Mouse (Mus musculus): ENCODE data around the gene Hist1h4d.
A peak's percentile ranks its signal among the peaks of the same experiment; 100 is the strongest.
"Not testable (repeated sequence)": the region's sequence is repeated elsewhere in the genome, so short reads cannot be mapped to it uniquely, and the experiment has no call there.

Gene Hist1h4d

DNA sequence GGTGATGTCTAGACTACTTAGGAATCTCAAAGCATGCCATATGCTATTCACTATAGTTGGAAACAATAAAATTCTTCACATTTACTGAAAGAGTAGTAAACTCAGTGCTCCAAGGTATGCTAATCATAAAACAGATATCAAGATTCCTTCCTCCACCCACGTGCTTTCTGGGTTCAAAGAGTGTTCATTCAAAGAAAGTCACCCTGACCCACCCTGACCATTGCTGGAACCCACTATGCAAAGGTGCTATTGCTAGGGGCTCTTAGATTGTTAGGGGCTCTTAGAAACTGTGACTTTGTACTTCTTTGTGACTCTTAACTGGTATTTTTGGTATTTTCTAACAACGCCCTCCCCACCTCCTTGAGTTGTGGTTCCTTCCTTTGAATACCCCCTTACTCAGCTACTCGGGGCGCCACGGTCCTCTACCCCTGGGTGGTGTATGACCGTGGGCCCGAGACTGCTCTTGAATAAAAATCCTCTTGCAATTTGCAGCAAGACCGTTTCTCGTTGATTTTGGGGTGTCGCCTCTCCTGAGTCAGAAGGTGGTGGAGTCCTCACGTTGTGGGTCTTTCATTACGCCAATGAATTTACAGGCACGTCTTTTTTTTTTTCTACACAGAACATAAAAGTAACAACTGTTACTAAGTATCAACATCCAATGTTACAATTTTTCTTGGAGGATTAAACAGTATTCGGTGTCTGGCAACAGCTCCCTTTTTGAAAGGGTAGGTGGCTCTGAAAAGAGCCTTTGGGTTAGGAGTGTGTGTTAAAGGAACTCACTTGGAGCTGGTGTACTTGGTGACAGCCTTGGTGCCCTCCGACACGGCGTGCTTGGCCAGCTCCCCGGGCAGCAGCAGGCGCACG is 8.1 kb upstream of the Hist1h4d start:
- DNase-seq, result not testable (repeated sequence)

DNA sequence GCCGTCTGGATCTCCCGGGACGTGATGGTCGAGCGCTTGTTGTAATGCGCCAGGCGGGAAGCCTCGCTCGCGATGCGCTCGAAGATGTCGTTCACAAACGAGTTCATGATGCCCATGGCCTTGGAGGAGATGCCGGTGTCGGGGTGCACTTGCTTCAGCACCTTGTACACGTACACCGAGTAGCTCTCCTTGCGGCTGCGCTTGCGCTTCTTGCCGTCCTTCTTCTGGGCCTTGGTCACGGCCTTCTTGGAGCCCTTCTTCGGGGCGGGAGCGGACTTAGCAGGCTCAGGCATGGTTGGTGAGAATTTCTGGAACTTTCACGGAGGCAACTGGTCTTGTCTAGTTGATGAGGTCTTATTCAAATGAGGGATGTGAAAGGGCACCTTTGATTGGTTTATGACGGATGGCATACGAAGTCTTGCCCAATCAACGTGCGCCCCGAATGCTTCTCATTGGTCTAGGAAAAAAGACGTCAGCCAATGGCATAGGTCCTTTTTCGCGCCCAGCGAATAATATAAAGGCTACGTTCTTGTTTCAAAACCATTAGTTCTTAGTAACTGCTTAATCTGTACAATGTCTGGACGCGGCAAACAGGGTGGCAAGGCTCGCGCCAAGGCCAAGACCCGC is 7.4 kb upstream of the Hist1h4d start, which contains the start of the genes Hist1h2bf and Hist1h2ad:
TSS of gene Hist1h2bf (minus strand) at position 299 of the 627 bp plus-strand sequence.
TSS of gene Hist1h2ad (plus strand) at position 484 of the 627 bp plus-strand sequence.
- peak; percentile 93 for DNase-seq

DNA sequence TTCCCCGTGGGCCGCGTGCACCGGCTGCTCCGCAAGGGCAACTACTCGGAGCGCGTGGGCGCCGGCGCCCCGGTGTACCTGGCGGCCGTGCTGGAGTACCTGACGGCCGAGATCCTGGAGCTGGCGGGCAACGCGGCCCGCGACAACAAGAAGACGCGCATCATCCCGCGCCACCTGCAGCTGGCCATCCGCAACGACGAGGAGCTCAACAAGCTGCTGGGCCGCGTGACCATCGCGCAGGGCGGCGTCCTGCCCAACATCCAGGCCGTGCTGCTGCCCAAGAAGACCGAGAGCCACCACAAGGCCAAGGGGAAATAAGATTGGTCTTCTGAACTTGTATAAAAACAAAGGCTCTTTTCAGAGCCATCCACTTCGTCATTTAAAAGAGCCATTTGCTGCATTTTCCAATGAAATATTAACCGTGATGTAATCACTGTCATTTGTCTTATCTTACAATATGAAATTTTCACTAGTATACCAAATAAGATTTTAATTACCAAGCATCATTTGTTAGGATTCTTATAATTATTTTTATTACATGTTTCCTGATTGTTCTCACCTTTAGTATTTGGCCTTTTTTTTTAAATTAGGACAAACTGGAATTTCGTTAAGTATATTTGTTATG is 6.7 kb upstream of the Hist1h4d start:
- not testable (repeated sequence) for DNase-seq

DNA sequence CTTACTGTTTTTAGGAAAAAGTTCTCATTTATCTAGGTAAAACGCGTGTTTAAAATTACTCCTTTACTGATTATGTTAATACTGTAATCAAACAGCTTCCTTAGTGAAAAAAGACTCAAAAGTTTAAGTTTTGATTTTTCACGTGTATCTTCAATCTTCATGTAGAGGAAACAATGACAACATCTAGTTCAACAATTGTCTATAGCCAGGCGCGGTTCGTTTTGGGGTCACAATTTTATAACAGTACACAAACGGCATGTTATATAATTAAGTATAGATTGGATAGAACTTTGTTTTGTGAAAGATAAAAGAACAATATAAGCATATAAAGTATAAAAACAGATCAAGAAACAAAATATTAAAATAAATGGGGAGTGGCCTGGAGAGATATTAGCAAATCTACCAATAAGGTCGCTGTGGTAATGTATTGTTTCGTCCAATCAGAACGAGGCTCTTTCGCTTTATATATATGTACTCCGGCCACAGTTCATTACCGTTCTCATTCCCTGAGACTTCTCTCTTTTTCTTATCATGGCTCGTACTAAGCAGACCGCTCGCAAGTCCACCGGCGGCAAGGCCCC is 6.0 kb upstream of the Hist1h4d start, which contains the start of gene Hist1h3d:
TSS of gene Hist1h3d (plus strand) at position 493 of the 581 bp plus-strand sequence.
- no peak for DNase-seq

DNA sequence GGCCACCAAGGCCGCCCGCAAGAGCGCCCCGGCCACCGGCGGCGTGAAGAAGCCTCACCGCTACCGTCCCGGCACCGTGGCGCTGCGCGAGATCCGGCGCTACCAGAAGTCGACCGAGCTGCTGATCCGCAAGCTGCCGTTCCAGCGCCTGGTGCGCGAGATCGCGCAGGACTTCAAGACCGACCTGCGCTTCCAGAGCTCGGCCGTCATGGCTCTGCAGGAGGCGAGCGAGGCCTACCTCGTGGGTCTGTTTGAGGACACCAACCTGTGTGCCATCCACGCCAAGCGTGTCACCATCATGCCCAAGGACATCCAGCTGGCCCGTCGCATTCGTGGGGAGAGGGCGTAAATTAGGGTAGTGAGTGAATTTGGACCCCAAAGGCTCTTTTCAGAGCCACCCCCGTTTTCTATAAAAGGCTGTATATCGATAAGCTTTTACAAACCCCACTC is 5.5 kb upstream of the Hist1h4d start:
- not testable (repeated sequence) for DNase-seq

DNA sequence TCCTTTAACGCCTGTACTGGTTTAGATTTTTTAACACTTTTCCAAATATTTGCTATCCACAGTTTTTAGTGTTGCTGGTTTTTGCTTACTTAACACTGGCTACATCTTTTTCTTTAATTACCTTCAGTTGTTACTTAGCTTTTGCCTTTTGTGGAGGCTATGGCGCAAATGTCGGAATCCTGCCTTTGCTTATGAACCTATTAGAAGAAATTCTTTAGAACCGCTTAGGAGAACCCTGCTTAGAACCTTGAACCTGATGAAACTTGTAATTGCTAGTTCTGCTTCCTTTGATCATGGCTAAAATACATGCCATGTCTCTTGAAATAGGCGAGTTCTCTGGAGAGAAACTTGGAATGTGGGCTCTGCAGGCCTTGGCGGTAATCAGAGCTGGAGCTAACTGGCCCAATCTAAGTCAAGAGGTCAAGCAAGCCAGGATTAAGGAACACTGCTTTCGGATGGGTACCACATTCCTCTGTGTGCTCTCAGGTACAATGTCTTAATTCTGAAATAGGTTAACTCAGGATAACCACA is 5.0 kb upstream of the Hist1h4d start:
- DNase-seq, result no peak

DNA sequence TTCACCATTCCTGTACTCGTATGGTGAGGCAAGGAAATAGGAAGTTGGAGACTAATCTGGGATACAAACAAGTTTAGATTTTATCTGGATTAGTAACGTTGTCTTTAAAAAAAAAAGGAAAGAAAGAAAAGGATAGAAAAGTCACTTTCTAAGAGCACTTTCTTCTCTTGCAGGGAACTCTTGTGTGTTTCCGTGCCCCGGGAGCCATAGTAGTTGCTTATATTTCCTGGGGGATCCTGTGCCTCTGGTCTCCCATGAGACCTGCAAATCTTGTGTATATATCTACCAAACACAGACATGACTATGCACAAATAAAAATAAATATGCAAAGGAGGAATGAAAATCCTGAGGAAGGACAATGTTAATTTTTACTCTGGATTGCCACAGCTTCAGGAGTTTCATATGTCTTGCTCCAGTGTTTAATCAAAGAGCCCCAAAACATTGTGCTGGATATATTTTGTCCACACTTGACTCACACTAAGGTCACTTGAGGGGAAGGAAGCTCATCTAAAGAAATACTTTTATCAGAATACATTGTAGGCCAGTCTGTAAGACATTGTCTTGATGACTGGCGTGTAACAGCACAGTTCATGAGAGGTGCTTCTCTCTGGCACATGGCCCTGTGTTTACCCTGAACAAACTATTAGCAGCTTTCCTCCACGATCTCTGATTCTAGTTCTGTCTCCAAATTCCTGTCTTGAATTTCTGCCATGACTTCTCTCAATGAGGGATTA is 4.3 kb upstream of the Hist1h4d start:
- DNase-seq, result no peak

DNA sequence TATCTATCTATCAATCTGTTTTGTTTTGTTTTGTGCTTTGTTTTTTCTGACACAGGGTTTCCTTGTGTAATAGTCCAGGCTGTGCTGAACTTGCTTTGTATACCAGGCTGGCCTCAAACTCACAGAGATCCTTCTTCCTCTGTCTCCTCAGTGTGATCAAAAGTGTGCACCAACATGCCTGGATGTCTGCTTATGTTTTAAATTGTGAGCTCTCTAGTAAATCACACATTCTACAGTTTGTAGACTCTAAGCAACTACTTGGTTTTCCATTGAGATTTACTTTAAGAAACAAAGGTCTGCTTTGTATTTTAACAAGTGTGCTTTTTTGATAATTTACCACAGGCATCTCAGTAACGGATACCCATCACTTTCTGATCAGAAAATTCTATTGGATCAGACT is 3.6 kb upstream of the Hist1h4d start:
- no peak for DNase-seq

DNA sequence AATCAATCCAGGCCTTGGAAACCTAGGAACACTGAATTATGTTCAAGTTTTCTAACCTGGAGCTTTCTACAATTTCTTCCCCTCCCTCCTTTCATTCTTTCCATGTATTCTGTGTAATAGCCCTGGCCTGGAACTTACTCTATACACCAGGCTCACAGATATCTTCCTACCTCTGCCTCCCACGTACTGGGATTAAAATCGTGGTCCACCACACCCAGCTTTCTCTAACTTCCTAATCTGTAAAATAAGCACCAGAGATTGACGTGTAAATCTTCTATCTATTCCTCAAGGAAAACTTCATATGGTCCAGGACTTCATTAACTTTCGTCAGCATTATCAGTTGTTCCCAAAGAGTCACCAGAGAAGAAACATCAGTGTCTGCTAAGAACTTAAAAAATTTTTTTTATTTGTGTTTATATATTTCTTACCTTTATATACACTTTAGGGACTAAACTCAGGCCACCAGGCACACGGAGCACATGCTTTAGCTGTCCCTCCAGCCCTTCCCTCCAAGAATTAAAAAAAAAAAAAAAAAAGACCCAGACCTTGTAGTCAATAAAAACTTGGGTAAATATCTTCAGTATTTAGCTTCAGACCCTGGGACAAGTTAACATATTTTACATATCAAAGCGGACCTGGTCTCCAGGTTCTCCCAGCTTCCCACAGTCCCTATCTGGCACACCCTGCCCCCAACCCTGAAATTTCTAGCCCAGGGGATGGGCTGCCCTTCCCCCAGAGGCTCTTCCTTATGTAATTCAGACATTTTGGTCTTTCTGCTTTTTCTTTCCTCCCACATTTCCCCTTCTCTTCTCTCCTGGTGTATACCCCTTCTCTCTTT is 1.0 kb downstream of the Hist1h4d start:
- DNase-seq, result no peak

DNA sequence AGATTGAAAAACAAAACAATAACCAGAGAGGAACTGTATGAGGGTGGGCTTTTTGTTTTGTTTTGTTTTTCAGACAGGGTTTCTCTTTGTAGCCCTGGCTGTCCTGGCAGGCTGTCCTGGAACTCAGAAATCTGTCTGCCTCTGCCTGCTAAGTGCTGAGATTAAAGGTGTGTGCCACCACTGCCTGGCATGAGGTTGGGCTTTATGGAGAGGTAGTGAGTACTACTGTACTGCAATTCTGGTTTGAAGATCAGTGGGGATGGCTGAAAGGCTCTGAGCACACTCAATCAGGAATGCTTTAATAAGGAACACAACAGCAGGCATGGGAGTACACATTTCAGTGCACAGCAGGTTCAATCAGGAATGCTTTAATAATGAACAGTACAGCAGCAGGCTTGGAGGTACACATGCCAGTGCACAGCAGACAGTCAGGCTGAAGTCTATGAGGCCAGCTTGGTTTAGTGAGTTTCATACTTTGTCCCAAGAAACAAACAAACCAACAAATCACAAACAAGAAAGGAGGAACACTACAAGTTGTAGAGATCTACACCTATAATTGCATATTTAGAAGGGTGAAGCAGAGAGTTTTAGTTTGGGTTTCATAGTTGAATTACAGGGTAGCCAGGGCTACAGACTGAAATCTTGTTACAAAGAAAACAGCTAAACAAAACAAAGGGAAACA is 2.1 kb downstream of the Hist1h4d start:
- no peak for DNase-seq

DNA sequence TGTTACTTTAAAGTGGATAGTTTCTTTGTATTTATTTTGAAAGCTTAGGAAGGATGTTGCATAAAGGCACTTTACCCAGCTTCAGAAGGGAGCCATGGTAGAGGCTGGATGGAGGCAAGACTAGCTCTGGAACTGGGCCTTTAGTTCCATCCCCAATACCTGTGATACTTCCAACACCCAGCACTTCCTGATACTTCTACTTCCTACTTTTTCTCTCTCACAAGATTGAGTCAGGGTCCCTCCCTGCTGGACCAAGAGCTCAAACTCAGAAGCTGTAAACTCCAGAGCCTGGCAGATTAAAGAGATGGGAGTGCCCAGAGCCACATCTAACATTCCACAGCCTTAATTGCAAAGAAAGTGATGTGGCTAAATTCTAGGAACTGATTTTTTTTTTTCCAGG is 2.9 kb downstream of the Hist1h4d start:
- no peak for DNase-seq

DNA sequence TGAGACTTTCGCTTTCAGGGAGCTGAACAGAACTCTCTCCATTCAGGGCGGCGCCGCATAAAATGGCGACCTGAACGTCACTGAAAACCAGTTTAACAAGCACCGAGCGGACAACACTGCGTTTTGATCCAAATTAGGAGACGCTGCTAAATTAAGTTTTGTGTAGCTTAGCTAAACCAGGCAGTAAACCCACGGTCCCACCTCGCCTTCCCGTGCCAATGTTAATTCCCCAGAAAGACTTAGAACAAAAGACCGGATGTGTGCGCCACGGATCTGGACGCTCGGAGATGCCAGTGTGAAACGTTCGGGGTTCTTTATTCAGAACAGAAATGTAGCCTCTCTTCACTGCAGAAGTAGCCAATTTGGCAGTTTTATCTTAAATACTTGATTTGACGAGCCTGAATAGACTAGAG is 3.6 kb downstream of the Hist1h4d start:
- peak; percentile 81 for DNase-seq

DNA sequence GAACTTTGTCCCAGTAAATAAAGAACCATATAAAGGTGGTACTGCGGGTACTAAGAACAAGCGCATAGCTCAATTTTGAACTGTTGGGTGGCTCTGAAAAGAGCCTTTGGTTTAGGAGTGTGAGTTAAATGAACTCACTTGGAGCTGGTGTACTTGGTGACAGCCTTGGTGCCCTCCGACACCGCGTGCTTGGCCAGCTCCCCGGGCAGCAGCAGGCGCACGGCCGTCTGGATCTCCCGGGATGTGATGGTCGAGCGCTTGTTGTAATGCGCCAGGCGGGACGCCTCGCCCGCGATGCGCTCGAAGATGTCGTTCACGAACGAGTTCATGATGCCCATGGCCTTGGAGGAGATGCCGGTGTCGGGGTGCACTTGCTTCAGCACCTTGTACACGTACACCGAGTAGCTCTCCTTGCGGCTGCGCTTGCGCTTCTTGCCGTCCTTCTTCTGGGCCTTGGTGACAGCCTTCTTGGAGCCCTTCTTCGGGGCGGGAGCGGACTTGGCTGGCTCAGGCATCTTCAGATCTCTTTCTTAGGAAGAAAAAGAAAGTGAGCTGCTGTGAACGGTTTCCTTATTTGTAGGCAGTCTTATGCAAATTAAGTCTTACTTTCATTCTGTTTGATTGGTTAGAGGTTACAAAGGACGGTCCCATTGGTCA is 4.2 kb downstream of the Hist1h4d start:
- DNase-seq, result peak; percentile 68

DNA sequence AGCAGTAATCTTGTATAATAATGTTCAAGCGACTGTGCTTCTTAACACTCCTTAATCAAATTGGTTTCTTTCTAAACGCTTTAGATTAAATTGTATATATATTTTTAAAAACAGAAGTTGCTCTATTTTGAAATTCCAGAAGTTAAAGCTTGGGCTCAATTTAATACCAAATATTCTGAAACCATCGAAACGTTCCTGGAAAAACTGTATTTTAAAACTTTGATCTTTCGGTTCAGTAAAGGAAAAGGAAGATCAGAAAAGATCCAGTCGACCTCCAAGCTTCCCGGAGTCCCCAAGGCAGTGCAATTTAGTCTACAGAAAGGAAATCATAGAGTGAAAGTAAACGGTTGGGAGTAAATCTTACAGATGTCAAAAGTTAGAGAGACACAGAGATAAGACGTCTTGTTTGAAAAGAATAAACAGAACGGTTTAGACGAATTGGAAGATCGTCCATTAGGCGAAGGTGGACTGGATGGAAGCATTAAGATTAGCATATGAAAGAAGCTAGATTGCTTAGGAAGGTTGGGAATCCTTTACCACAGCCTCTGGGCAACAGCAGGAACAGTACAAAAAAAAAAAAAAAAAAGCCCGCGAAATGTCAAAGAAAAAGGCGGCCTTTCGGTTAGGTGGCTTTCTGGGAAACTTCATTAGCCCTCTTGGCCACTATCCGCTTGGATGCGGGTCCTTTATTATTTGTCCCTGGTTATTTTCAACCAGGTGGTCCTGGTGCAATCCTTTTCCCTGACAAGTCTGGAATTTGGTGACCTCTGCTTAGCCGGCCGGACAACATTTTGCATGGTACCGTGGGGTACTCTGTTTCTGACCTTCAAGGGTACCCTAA is 4.9 kb downstream of the Hist1h4d start:
- DNase-seq, result no peak

DNA sequence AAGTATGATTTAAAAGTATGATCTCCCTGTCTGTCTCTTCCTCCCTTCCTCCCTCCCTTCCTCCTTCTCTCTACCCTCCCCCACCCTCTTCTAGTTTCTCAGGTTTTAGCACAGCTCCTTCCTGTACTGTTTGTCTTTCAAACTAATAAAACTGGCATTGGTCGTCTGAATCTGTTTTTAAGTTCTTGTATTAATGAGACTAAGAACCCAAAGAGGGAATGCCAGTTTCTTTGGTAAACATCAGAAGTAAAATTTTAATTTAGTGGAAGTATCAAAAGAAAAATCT is 5.5 kb downstream of the Hist1h4d start:
- DNase-seq, result no peak

DNA sequence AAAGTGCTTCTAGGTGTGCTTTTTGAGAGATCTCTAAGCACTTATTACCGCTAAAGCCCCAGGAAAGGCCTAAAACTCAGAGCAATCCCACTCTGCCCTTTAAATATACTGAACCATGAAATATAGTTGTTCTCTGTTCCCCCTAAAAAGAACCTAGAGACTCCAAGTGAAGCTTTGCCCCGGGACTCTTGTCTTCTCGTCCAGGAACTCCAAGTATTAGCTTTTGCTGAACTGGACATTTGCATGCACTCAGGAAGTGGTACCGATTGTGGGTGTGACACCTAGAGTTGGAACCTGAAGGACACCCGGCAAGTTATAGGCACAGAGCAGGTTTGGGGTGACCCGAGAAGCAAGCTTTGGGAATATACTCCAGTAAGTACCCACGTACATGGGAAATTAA is 9.8 kb downstream of the Hist1h4d start:
- no peak for DNase-seq

DNA sequence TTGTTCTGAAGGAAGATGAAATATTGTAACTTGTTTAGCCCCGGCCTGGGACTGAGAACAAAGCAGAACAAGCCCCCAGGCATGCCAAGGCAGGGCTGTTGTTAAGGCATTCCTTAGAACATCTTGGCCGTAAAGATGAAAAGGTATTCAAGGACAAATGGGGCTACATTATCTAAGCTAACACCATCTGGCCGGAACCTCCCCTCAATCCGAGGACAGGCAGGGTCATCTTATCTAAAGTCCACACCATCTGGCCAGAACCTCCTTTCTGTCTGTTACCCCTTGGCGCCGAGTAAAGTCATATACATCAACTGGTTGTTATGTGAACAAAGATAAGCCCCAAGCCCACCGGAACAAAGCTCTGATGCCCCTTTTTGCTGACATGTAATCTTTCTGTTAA is 10.5 kb downstream of the Hist1h4d start:
- not testable (repeated sequence) for DNase-seq

DNA sequence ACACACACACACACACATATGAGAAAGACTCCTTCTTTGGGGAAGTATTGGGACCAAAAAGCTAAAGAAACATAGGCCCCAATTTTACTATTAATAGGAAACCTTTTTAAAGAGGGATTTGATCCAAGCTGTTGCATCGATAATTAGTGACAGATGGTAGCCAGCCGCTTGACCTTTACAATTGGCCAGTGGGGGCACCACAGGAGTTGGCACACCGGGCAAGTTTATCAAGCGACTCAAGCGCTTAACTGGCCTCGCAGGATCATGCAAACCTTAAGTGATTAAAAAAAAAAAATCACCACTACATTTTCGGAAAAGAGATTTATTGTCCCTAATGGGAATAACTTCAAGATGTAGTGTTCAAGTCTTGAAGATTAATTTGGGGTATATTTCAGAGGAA is 11.2 kb downstream of the Hist1h4d start:
- no peak for DNase-seq

DNA sequence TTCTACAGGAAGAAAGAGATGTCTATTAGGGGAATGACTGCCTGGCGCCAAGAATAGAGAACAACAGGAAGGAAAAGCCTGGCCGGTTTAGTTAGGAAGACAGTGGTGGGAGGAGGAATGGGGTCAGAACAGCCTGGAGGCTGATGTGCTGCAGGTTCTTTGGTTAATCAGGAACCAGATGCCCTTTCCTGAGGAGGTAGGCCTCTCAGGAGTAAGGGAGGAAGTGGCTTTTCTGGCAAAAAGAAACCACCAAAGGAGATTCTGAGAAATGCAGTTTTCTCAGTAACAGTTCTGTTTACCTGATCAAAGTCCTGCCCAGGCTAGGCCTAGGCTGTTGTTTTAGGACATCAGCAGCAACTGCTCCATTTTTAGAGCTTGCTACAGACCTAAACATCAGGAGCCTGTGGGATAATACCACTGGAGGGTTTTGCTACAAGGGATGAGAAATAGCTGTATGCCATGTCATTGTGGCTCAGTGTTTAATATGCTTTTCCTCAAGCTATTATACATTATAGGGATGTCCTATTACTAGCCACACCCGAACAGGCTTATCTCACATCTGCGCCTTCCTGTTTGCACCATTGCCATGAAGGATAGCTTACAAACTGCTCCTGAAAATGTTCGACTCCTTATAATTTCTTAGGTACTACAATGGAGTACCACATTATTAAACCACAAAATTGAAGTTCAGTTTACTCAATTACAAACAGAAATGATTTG is 11.8 kb downstream of the Hist1h4d start:
- no peak for DNase-seq
